Mouse (Mus musculus) E14TG2a.4 (cell line): ENCODE results near the gene Olfr131.

Source experiments
- CTCF ChIP-seq: conservative IDR thresholded peaks from 2 replicates; pipeline ENCODE4 v1.5.1; 2014; ENCODE audit warnings: low read length
- NANOG ChIP-seq: IDR thresholded peaks from 2 replicates; pipeline ENCODE4 v1.6.1; 2014; ENCODE audit warnings: borderline replicate concordance, low read length, mixed read lengths

DNA sequence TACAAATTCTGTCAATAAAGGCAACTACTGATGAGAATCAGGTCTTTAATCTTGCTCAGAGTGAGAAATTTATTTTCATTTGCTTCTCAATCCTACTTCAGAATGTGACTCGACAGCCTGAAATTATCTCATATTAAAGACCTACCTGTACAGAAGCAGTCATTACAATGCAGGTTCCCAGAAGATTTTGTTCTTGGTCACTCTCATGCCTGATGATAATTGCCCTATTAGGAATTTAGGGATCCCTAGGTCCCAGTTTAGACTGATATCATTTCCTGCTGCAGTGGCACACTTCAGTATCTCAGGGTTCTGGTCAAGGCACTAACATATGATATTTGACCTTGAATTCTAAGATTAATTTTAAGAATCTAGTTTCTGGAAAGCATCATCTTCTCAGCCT lies 24.9 kb downstream of the Olfr131 start, which contains the start of gene Olfr130:
- no peak for TF ChIP-seq CTCF
- TF ChIP-seq NANOG: no peak
